Mouse (Mus musculus) embryonic facial prominence, embryonic 10.5 days (tissue): ENCODE data around the gene Klrb1. TPM values are rescaled to one million over a fixed set of nuclear protein-coding genes. Genes with fewer than 3 reads are reported as not detected.

Experiments used
- DNase-seq: peaks from one replicate; pipeline ENCODE4 v3.0.0-alpha.2; 2017; ENCODE audit warnings: low spot score
- H3K27ac ChIP-seq: fragments of 300-500 bp; sonication (generic); replicated peaks from 2 replicates; pipeline ENCODE4 v1.5.1; 2016; ENCODE audit warnings: mild to moderate bottlenecking
- H3K27me3 ChIP-seq: fragments of 300-500 bp; sonication (generic); replicated peaks from 2 replicates; pipeline ENCODE4 v1.6.1; 2016; ENCODE audit warnings: low read depth, mild to moderate bottlenecking; ENCODE audit not compliant: poor library complexity, severe bottlenecking
- H3K36me3 ChIP-seq: fragments of 300-500 bp; sonication (generic); replicated peaks from 2 replicates; pipeline ENCODE4 v1.6.1; 2016; ENCODE audit warnings: mild to moderate bottlenecking, moderate library complexity
- H3K4me1 ChIP-seq: fragments of 300-500 bp; sonication (generic); 2 replicates; pipeline ENCODE4 v1.6.1; 2016
- H3K4me3 ChIP-seq: fragments of 300-500 bp; sonication (generic); 2 replicates; pipeline ENCODE4 v1.5.1; 2016; ENCODE audit warnings: mild to moderate bottlenecking, moderate library complexity
- H3K9me3 ChIP-seq: fragments of 300-500 bp; sonication (generic); 2 replicates; pipeline ENCODE4 v1.6.1; 2016; ENCODE audit warnings: mild to moderate bottlenecking
- WGBS: fragments of 180-500 bp; shearing (Covaris S2); methylation state at CpG from one replicate; pipeline ENCODE4 v1.1.7; 2016; 5-methylcytosine and 5-hydroxymethylcytosine counted together
- polyA plus RNA-seq: library from polyadenylated mRNA; unstranded; fragments of >200 nt; fragmentation: Nextera tagmentation; extraction: Ambion mirVana; gene quantifications from 2 replicates; pipeline ENCODE4 v1.2.1, GENCODE M21; 2016

Gene Klrb1
- polyA plus RNA-seq, 1 experiment from 2014 or later: not detected

- H3K36me3 ChIP-seq: no peaks in the 10 kb centered on the region
- 54% methylated on average over 4 of the region's 4 CpGs for WGBS
- no peaks in the 10 kb centered on the region for H3K27me3 ChIP-seq
- no peak for DNase-seq
- H3K27ac ChIP-seq: no peak overlapping the region
- no peak overlapping the region for H3K4me3 ChIP-seq
- H3K4me1 ChIP-seq: no peaks in the 10 kb centered on the region
- no peaks in the 10 kb centered on the region for H3K9me3 ChIP-seq
These were observed 52.9 kb downstream of the Klrb1 start for GRCm38 (mm10) chr6:128669936-128670335.

- Histone ChIP-seq H3K27me3 (no peaks in the 10 kb centered on the region), H3K4me3 (no peak within 1 kb of the TSS), H3K9me3 (no peaks in the 10 kb centered on the region), H3K36me3 (no peaks in the 10 kb centered on the region), H3K27ac (no peak within 1 kb of the TSS), H3K4me1 (no peaks in the 10 kb centered on the region)
- 10% methylated on average over 1 of the region's 1 CpGs for WGBS
- no peak for DNase-seq
These were observed 60.7 kb downstream of the Klrb1 start, which contains the start of gene Clec2h for GRCm38 (mm10) chr6:128662206-128662605. Gene Clec2h (plus strand): TSS chr6:128662385.

- Histone ChIP-seq H3K4me3 (no peak overlapping the region), H3K27me3 (no peaks in the 10 kb centered on the region), H3K9me3 (no peaks in the 10 kb centered on the region), H3K36me3 (no peaks in the 10 kb centered on the region), H3K4me1 (no peaks in the 10 kb centered on the region), H3K27ac (no peak overlapping the region)
- no peak for DNase-seq
- 90% methylated on average over 1 of the region's 1 CpGs for WGBS
These were observed 61.6 kb downstream of the Klrb1 start for GRCm38 (mm10) chr6:128661249-128661648.

Other genes starting within 250 kb of the Klrb1 start
- not detected in 2 replicates for gene Pzp, start 196.3 kb downstream of the Klrb1 start, polyA plus RNA-seq
- gene A2ml1, start 141.5 kb downstream of the Klrb1 start, polyA plus RNA-seq: 0.20 TPM in 1 of 2 replicates, not detected in the other
- gene Klrb1a, start 99.5 kb downstream of the Klrb1 start, polyA plus RNA-seq: not detected in 2 replicates
- not detected in 2 replicates for gene Clec2h, start 60.7 kb downstream of the Klrb1 start, polyA plus RNA-seq
- not detected in 2 replicates for gene Klrb1c, start 66.2 kb upstream of the Klrb1 start, polyA plus RNA-seq
- gene Gm44511, start 103.3 kb upstream of the Klrb1 start, polyA plus RNA-seq: not detected in 2 replicates
- gene Klrb1b, start 103.3 kb upstream of the Klrb1 start, polyA plus RNA-seq: not detected in 2 replicates
- gene Clec2i, start 164.5 kb upstream of the Klrb1 start, polyA plus RNA-seq: not detected in 2 replicates
- 1.1 and 2.0 TPM in 2 replicates for gene BC035044, start 168.1 kb upstream of the Klrb1 start, polyA plus RNA-seq
- not detected in 2 replicates for gene Clec2g, start 211.3 kb upstream of the Klrb1 start, polyA plus RNA-seq